Mouse (Mus musculus) spleen, adult 18-20 months (tissue): ENCODE results near the gene Gpatch2.

ENCODE experiments used
- DNase-seq, 2 experiments: peaks; one replicate each; pipeline ENCODE4 v3.0.0; 2022; ENCODE audit warnings: mixed read lengths in 2 of 2

Gpatch2 gene

GRCm38 (mm10) chr1:187250741-187251262 lies 35.5 kb downstream of the Gpatch2 start:
- no peak for DNase-seq

GRCm38 (mm10) chr1:187258756-187259155 lies 43.4 kb downstream of the Gpatch2 start:
- DNase-seq = no peak

- no peak for DNase-seq
Measured at GRCm38 (mm10) chr1:187267601-187268000, 52.3 kb downstream of the Gpatch2 start.

GRCm38 (mm10) chr1:187270318-187271247 lies 55.3 kb downstream of the Gpatch2 start:
- no peak for DNase-seq

- DNase-seq = no peak
Measured at GRCm38 (mm10) chr1:187277324-187277723, 62.0 kb downstream of the Gpatch2 start.

- DNase-seq = no peak
Measured at GRCm38 (mm10) chr1:187278472-187278871, 63.2 kb downstream of the Gpatch2 start.

GRCm38 (mm10) chr1:187279776-187280175 lies 64.5 kb downstream of the Gpatch2 start:
- no peak for DNase-seq

GRCm38 (mm10) chr1:187282321-187282720 lies 67.0 kb downstream of the Gpatch2 start:
- no peak for DNase-seq

- no peak for DNase-seq
Measured at GRCm38 (mm10) chr1:187282804-187283203, 67.5 kb downstream of the Gpatch2 start.

GRCm38 (mm10) chr1:187285735-187286134 lies 70.4 kb downstream of the Gpatch2 start:
- no peak for DNase-seq

- DNase-seq = no peak
Measured at GRCm38 (mm10) chr1:187286411-187286810, 71.1 kb downstream of the Gpatch2 start.

- no peak for DNase-seq
Measured at GRCm38 (mm10) chr1:187286924-187287323, 71.6 kb downstream of the Gpatch2 start.

- no peak for DNase-seq
Measured at GRCm38 (mm10) chr1:187290186-187290585, 74.9 kb downstream of the Gpatch2 start.

GRCm38 (mm10) chr1:187291480-187292394 lies 76.4 kb downstream of the Gpatch2 start:
- no peak for DNase-seq

- DNase-seq = no peak
Measured at GRCm38 (mm10) chr1:187292395-187292749, 77.1 kb downstream of the Gpatch2 start.

- no peak for DNase-seq
Measured at GRCm38 (mm10) chr1:187293233-187293632, 77.9 kb downstream of the Gpatch2 start.

GRCm38 (mm10) chr1:187294522-187294921 lies 79.2 kb downstream of the Gpatch2 start:
- DNase-seq = no peak

GRCm38 (mm10) chr1:187295038-187295559 lies 79.8 kb downstream of the Gpatch2 start:
- no peak for DNase-seq

- DNase-seq = no peak
Measured at GRCm38 (mm10) chr1:187295711-187296110, 80.4 kb downstream of the Gpatch2 start.

- no peak for DNase-seq
Measured at GRCm38 (mm10) chr1:187299236-187299635, 83.9 kb downstream of the Gpatch2 start.

GRCm38 (mm10) chr1:187300626-187301025 lies 85.3 kb downstream of the Gpatch2 start:
- no peak for DNase-seq

GRCm38 (mm10) chr1:187303221-187303620 lies 87.9 kb downstream of the Gpatch2 start:
- no peak for DNase-seq

- no peak for DNase-seq
Measured at GRCm38 (mm10) chr1:187307335-187307734, 92.0 kb downstream of the Gpatch2 start.
